Mouse (Mus musculus): ENCODE measurements around the gene Hmcn2.

The Hmcn2 gene

GRCm38 (mm10) chr2:31477234-31478161 is 163.3 kb downstream of the Hmcn2 start:
- DNase-seq (ENCODE audit: low spot score): no peak

GRCm38 (mm10) chr2:31482914-31483575 is 168.8 kb downstream of the Hmcn2 start:
- DNase-seq (ENCODE audit: low spot score): peak; percentile 77

GRCm38 (mm10) chr2:31484187-31484586 is 170.0 kb downstream of the Hmcn2 start:
- peak; percentile 50 for DNase-seq (ENCODE audit: low spot score)

DNA sequence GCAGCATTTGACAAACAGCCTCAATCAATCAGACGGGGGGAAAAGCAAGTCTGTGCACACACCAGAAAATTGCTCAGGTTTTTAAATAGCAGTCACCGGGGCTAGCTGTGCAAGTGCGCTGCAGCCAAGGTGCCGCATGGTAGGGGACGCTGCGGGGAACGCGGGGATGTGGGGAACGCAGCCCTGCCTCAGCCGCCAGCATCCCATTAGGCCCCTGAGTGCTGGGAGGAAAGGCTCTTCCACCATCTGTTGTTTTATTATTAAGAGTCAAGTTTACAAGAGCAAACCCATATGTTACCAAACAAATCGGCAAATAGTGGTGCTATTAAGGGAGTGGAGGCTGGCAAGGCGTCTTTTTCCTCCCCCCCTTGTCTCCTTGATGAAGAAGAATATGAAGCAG is 175.0 kb downstream of the Hmcn2 start:
- no peak for DNase-seq (ENCODE audit: low spot score)

- DNase-seq (ENCODE audit: low spot score): no peak
These were observed 176.3 kb downstream of the Hmcn2 start for GRCm38 (mm10) chr2:31490556-31490955.

DNA sequence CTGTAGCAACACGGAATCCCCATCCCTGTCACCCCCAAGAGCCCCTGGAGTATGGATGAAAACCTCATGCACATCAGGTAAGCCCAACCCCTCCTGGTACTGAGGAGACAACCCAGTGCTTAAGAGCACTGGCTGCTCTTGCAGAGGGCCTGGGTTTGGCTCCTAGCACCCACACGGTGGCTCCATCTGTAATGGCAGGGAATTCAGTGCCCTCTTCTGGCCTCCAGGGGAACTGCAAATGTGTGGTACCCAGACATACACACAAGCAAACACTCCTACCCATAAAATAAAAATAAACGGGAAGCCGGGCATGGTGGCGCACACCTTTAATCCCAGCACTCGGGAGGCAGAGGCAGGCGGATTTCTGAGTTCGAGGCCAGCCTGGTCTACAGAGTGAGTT is 178.1 kb downstream of the Hmcn2 start:
- no peak for DNase-seq (ENCODE audit: low spot score)

- no peak for DNase-seq (ENCODE audit: low spot score)
These were observed 179.0 kb downstream of the Hmcn2 start for GRCm38 (mm10) chr2:31493243-31493642.

DNA sequence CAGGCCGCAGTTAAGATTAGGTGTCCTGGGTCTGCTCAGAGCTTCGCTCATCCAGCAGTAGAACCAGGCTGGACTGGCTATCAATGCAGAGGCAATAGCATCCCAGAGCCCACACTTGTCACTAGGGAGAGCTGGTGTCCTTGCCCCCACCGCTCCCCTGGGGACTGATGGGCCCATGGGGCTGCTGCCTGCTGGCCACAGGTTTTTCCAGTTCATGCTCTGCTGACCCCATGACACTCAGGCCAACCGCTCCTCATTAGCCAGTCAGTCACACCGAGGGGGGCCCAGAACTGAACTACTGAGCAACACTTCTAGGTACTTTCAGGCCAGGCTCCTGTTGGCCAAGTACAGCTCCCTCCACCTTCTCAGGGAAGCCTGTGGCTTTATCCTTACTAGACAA is 180.1 kb downstream of the Hmcn2 start:
- DNase-seq (ENCODE audit: low spot score): no peak

GRCm38 (mm10) chr2:31495046-31495476 is 180.8 kb downstream of the Hmcn2 start:
- no peak for DNase-seq (ENCODE audit: low spot score)

DNA sequence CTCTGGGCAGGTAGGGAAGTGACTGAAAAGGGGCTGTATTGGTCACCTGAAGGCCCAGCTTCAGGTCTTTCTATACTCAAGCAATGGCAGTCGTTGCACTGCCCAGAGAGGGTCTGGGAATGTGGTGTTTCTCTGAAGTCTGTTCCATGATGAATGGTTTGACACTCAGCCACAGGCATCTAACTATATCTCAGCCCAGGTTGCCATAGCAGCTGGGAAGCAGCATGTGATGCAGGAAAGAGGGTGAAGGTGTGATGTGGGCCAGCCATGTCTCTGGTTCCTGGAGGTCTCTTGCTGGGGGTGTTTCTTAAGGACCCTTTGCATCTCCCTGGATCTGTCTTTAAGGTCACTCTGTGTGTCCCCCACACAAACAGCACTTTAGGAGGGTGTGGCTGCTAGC is 181.9 kb downstream of the Hmcn2 start:
- DNase-seq (ENCODE audit: low spot score): no peak

DNA sequence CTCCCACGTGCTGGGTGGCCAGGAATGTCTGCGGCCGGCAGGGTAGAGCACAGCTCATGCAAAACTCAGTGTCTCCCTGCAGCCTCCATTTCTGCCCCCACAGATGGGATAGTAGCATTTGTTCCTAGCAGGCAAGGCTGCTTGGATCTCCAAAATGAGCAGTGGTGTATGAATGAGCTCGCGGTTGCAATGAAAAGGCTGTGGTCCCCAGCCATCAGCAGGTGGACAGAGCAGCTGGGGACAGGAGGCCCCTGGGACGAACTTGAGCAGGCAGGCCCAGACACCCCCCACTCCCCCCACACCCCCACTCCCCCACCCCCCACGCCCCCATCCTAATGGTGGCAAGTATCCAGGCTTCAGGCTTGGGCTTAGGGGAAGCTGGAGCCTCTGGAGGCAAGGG is 182.9 kb downstream of the Hmcn2 start:
- DNase-seq (ENCODE audit: low spot score): no peak

DNA sequence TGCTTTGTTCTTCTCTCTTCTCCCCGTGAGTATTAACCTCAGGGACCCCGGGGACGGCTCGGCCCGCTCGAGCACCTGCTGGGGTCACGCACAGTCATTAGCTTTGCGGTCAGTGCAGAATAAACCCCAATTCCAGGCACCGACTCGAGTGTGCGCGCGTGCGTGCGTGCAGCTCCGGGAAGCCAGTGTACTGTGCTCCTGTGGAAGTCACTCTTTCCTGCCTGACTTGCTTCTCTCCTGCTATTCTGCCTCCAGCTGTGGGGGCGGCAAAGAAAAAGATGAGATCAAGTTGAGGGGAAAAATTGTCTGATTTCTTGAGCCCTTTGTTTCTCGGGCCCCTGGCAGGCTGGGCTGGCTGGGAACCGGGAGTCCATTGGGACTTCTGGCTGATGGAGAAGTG is 183.4 kb downstream of the Hmcn2 start:
- no peak for DNase-seq (ENCODE audit: low spot score)

GRCm38 (mm10) chr2:31499327-31500291 is 185.4 kb downstream of the Hmcn2 start:
- DNase-seq (ENCODE audit: low spot score): no peak

- DNase-seq (ENCODE audit: low spot score): no peak
These were observed 186.3 kb downstream of the Hmcn2 start for GRCm38 (mm10) chr2:31500292-31501204.

DNA sequence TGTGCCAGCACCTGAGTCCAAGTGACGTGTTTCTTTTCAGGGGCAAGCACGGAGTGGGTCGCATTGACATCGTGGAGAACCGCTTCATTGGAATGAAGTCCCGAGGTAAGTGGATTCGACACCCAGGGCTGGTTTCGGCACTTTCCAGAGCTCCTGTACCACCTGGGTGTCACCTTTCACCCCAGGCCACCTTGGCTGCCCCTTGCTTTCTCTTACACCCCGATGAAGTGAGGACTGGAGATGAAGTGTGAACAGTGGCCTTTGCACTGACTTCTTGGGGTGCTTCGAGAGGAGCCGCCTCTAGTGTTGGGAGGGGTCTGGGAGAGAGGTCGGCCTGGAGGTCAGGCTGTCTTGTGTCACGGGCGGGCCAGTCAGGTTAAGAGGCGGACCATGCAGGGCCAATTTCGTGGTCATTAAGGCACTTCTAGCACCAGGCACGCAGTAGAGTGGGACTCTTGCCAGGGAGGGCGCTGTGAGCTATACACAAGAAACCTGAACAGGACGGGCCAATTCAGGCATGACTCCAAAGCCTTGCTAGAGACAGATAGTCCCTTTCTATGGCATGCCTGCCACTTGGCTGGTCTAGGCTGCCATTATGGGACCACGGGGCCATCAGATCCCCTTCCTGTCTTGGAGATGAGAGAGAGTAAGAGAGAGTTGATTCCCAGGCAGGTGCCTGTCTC is 187.4 kb downstream of the Hmcn2 start:
- DNase-seq (ENCODE audit: low spot score): no peak

DNA sequence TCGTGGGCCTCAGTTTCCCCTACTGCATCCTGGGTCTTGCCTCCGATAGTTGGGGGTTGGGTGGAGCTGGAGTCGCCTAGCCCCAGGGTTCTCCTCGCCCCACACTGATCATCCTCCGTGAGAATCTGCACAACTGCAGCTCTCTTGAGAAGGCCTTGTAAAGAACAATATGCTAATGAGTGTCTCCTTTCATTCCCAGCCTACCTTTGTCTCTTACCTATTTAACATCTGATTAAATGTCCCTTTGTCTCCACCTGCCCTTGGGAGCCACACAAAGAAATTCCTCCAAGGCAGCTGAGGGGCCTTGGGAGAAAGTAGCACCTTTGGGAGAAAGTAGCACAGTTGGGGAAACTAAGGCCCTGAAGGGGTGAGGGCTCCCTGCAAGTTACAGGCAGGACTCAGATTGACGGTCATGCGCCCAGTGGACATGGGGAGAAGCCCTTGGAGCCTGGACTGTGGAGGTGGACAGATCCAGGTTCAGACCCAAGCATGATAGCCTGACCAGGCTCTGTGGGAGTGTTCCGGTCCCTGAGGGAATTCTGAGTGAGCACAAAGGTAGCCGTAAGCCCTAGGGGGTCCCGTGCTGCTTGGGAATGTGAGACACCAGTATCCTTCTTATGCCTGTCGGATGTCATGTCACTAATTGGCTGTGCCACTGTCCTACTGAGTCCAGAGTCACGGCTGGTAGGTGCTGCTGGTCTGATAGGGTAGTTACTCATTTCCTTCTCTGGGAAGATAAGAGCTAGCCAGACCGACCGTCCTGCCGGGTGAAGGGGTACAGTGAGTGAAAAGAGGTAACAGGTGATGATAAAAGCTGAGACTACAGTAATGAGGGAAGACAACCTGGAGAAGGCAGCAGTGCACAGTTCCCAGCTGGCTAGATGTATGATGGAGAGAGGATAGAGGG is 188.7 kb downstream of the Hmcn2 start:
- DNase-seq (ENCODE audit: low spot score): no peak

GRCm38 (mm10) chr2:31505472-31505871 is 191.3 kb downstream of the Hmcn2 start:
- DNase-seq (ENCODE audit: low spot score): no peak

- no peak for DNase-seq (ENCODE audit: low spot score)
These were observed 194.6 kb downstream of the Hmcn2 start for GRCm38 (mm10) chr2:31508851-31509250.
